17 mouse cellular contexts compared by ENCODE assay signal in genomic region chr14:72155197-72155907, GRCm38 (mm10).
DNase-seq lines count a peak whose midpoint lies in the region; ATAC-seq and TF ChIP-seq lines count a peak whose summit lies in the region.
"Had no signal": no experiment of that assay in that cellular context is flagged by ENCODE, and none has a peak within 500 bp of the region (broad histone marks: within the 10 kb centered on the region; RNA-seq: fewer than 3 reads in every experiment).

No protein-coding gene starts in this region.

- H3K27ac ChIP-seq in forebrain, embryonic 15.5 days (replicated peaks) = no peak overlapping the region; the same call in 1 of the 2 replicates
- no peak overlapping the region for H3K27ac ChIP-seq in forebrain, embryonic 10.5 days
- H3K27ac ChIP-seq in midbrain, embryonic 14.5 days (replicated peaks; ENCODE audit: low read depth, low read length) = no peak overlapping the region
- no peak overlapping the region for H3K27ac ChIP-seq in midbrain, postnatal 0 days (ENCODE audit: low read depth, low read length)
- H3K27ac ChIP-seq in embryonic facial prominence, embryonic 11.5 days (replicated peaks; ENCODE audit: low read depth, low read length) = no peak overlapping the region
- 0 out of 2 replicates have a peak overlapping the region, but pooled peaks have one; percentile 30 for H3K27ac ChIP-seq in olfactory bulb, adult 2 months (ENCODE audit: insufficient read depth, low read depth, low read length)

- ATAC-seq in forebrain, embryonic 15.5 days (replicated peaks) = peak; percentile 55
- ATAC-seq in midbrain, embryonic 14.5 days (ENCODE audit: low FRiP score, low TSS enrichment) = no peak
- ATAC-seq in midbrain, postnatal 0 days (ENCODE audit: low FRiP score) = no peak
- no peak for ATAC-seq in embryonic facial prominence, embryonic 11.5 days (replicated peaks; ENCODE audit: insufficient number of reproducible peaks, low FRiP score, low TSS enrichment, low read depth)
- ATAC-seq: intestine, embryonic 16.5 days had no signal

- H3K9ac ChIP-seq in forebrain, embryonic 15.5 days (replicated peaks) = no peak overlapping the region
- H3K9ac ChIP-seq in midbrain, embryonic 14.5 days (replicated peaks; ENCODE audit: low read length) = no peak overlapping the region
- H3K9ac ChIP-seq in midbrain, postnatal 0 days (replicated peaks; ENCODE audit: low read length, poor library complexity, severe bottlenecking) = no peak overlapping the region
- no peak overlapping the region for H3K9ac ChIP-seq in embryonic facial prominence, embryonic 11.5 days (replicated peaks; ENCODE audit: low read length)

- TF ChIP-seq CTCF in midbrain, postnatal 0 days (IDR thresholded peaks at IDR 0.05) = no peak
- TF ChIP-seq CTCF in olfactory bulb, adult 2 months (IDR thresholded peaks at IDR 0.05; ENCODE audit: insufficient read depth, low read depth, low read length) = no peak

- H3K4me2 ChIP-seq in forebrain, embryonic 15.5 days (replicated peaks) = no peak overlapping the region
- no peak overlapping the region for H3K4me2 ChIP-seq in midbrain, embryonic 14.5 days (ENCODE audit: low read length)
- no peak overlapping the region; the same call in 1 of the 2 replicates for H3K4me2 ChIP-seq in midbrain, postnatal 0 days (ENCODE audit: low read depth, low read length, poor library complexity, severe bottlenecking)
- H3K4me2 ChIP-seq in embryonic facial prominence, embryonic 11.5 days (ENCODE audit: low read depth, low read length) = no peak overlapping the region
- H3K4me2 ChIP-seq: heart, embryonic 11.5 days had no signal

- intact Hi-C loops in left cerebral cortex, postnatal 36 days (cut with DNase I) = no loop called here

- H3K4me3 ChIP-seq in forebrain, embryonic 15.5 days = no peak overlapping the region
- no peak overlapping the region for H3K4me3 ChIP-seq in forebrain, embryonic 10.5 days
- H3K4me3 ChIP-seq in midbrain, embryonic 14.5 days (replicated peaks; ENCODE audit: low read depth, low read length) = no peak overlapping the region
- H3K4me3 ChIP-seq in midbrain, postnatal 0 days (ENCODE audit: low read depth, low read length) = no peak overlapping the region
- H3K4me3 ChIP-seq in embryonic facial prominence, embryonic 11.5 days (ENCODE audit: low read depth, low read length) = no peak overlapping the region
- no peak overlapping the region for H3K4me3 ChIP-seq in olfactory bulb, adult 2 months (ENCODE audit: insufficient read depth, low read depth, low read length)
- H3K4me3 ChIP-seq: erythroblast, embryonic 14.5 days had no signal

- 25% methylated on average over 11 of the region's 11 CpGs for WGBS in forebrain, embryonic 15.5 days
- WGBS in forebrain, embryonic 10.5 days = 43% methylated on average over 11 of the region's 11 CpGs
- 43% methylated on average over 11 of the region's 11 CpGs for WGBS in midbrain, embryonic 14.5 days
- 43% methylated on average over 11 of the region's 11 CpGs for WGBS in midbrain, postnatal 0 days
- 20% methylated on average over 11 of the region's 11 CpGs for WGBS in embryonic facial prominence, embryonic 11.5 days
- 15% methylated on average over 11 of the region's 11 CpGs for WGBS in olfactory bulb, adult 2 months

- no peak for TF ChIP-seq POLR2A in olfactory bulb, adult 2 months (IDR thresholded peaks at IDR 0.05; ENCODE audit: insufficient read depth, low read depth, low read length)

- H3K36me3 ChIP-seq in forebrain, embryonic 15.5 days = no peaks in the 10 kb centered on the region
- H3K36me3 ChIP-seq in forebrain, embryonic 10.5 days (replicated peaks) = no peaks in the 10 kb centered on the region
- H3K36me3 ChIP-seq in midbrain, embryonic 14.5 days (ENCODE audit: control insufficient read depth, insufficient read depth, low read length) = no peaks in the 10 kb centered on the region
- no peaks in the 10 kb centered on the region for H3K36me3 ChIP-seq in midbrain, postnatal 0 days (ENCODE audit: insufficient read depth, low read length)
- no peaks in the 10 kb centered on the region for H3K36me3 ChIP-seq in embryonic facial prominence, embryonic 11.5 days (replicated peaks; ENCODE audit: control insufficient read depth, insufficient read depth, low read depth, low read length)

- DNase-seq in forebrain, embryonic 10.5 days (ENCODE audit: extremely low spot score, low spot score) = no peak
- DNase-seq in midbrain, embryonic 14.5 days = peak; percentile 36
- no peak for DNase-seq in midbrain, postnatal 0 days (ENCODE audit: low spot score)
- DNase-seq in embryonic facial prominence, embryonic 11.5 days (ENCODE audit: low spot score) = peak; percentile 70
- no peak for DNase-seq in left cerebral cortex, postnatal 36 days (ENCODE audit: low spot score in 2 of 2)
- DNase-seq in thymus, postnatal 25 days = no peak
- DNase-seq: adrenal gland, postnatal 10 days; cerebellum, adult 8-10 months; heart, postnatal 14 days; layer of hippocampus, postnatal 36 days; left cerebral cortex, postnatal 4 days; right cerebral cortex, postnatal 4 days had no signal

- H3K4me1 ChIP-seq in forebrain, embryonic 15.5 days = no peaks in the 10 kb centered on the region; the same call in none of the 2 replicates
- peaks cover 3% of the 10 kb centered on the region; the same call in 1 of the 2 replicates for H3K4me1 ChIP-seq in forebrain, embryonic 10.5 days
- no peaks in the 10 kb centered on the region; the same call in 1 of the 2 replicates for H3K4me1 ChIP-seq in midbrain, embryonic 14.5 days (ENCODE audit: control insufficient read depth, insufficient read depth, low read length)
- no peaks in the 10 kb centered on the region for H3K4me1 ChIP-seq in midbrain, postnatal 0 days (ENCODE audit: insufficient read depth, low read length)
- H3K4me1 ChIP-seq in embryonic facial prominence, embryonic 11.5 days (ENCODE audit: control insufficient read depth, insufficient read depth, low read length) = no peaks in the 10 kb centered on the region
- H3K4me1 ChIP-seq in olfactory bulb, adult 2 months (ENCODE audit: control insufficient read depth, insufficient read depth, low read length) = peaks cover 7% of the 10 kb centered on the region

- no peaks in the 10 kb centered on the region for H3K9me3 ChIP-seq in forebrain, embryonic 15.5 days
- no peaks in the 10 kb centered on the region for H3K9me3 ChIP-seq in forebrain, embryonic 10.5 days
- H3K9me3 ChIP-seq in midbrain, embryonic 14.5 days (ENCODE audit: control insufficient read depth, low read length) = no peaks in the 10 kb centered on the region
- H3K9me3 ChIP-seq in midbrain, postnatal 0 days (ENCODE audit: low read length) = no peaks in the 10 kb centered on the region
- no peaks in the 10 kb centered on the region for H3K9me3 ChIP-seq in embryonic facial prominence, embryonic 11.5 days (replicated peaks; ENCODE audit: control insufficient read depth, low read length)

- no peaks in the 10 kb centered on the region for H3K27me3 ChIP-seq in forebrain, embryonic 15.5 days
- H3K27me3 ChIP-seq in forebrain, embryonic 10.5 days (ENCODE audit: poor library complexity, severe bottlenecking) = no peaks in the 10 kb centered on the region
- no peaks in the 10 kb centered on the region for H3K27me3 ChIP-seq in midbrain, embryonic 14.5 days (ENCODE audit: control insufficient read depth, insufficient read depth, low read length)
- H3K27me3 ChIP-seq in midbrain, postnatal 0 days (ENCODE audit: insufficient read depth, low read length) = no peaks in the 10 kb centered on the region
- no peaks in the 10 kb centered on the region for H3K27me3 ChIP-seq in embryonic facial prominence, embryonic 11.5 days (ENCODE audit: control insufficient read depth, insufficient read depth, low read length)

Comparison
In these comparisons a context has a peak if more than half of its experiments do, and no peak if none do; other contexts are left out.
1. DNase-seq: peak in midbrain, embryonic 14.5 days (single experiment) and embryonic facial prominence, embryonic 11.5 days (single experiment); none in forebrain, embryonic 10.5 days (single experiment), midbrain, postnatal 0 days (single experiment), left cerebral cortex, postnatal 36 days (0 of 2) and thymus, postnatal 25 days (single experiment).